Mouse (Mus musculus) hindlimb bud, embryonic 11.5 days (tissue): ENCODE data around the gene Amz2.

Source experiments
- DNase-seq: peaks from one replicate; pipeline ENCODE4 v3.0.0-alpha.2; 2012; ENCODE audit warnings: low read depth, low spot score; ENCODE audit errors: extremely low spot score

The Amz2 gene

DNA sequence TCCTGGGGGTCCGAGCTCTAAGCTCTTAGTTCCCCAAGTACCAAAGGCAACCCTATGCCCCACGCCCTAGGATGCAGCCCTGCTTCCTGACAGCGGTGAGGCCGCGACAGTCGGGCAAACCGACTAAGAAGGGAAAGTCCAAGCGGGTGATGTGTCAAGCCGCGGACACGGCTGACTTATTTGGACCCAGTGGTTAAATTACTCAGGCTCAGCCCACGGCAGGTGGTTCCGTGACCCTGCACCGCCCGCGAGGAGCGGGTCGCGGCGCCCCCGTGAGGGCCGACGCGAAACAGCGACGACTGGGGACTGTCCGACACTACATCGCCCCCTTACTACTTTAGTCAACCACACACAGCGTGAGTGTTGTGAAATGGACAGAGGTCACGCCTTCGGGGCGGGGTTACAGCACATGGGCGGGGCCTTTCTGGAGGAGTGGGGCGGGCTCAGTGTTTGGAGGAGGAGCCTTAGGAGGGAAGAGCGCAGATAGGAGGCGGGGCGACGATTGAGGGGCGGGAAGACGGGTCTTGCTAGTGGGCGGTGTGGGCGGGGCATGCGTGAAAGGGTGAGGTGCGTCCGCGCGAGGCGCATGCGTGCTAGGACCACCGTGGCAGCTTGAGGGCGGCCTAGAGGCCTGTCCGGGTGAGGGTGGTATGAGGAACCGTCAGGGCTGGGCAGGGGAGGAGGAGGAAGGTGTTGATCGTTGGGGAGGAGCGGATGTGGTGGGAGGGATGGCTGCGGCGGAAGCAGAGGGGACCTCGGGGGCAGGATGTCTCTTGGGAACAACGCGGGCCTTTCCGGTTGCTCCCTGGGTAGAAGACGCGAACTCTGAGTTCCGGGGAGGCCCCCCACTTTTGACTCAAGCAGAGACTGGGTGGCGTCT is at the start of gene Amz2:
Gene Amz2 (plus strand): TSS at position 555 of the 880 bp plus-strand sequence.
- peak; percentile 94 for DNase-seq

DNA sequence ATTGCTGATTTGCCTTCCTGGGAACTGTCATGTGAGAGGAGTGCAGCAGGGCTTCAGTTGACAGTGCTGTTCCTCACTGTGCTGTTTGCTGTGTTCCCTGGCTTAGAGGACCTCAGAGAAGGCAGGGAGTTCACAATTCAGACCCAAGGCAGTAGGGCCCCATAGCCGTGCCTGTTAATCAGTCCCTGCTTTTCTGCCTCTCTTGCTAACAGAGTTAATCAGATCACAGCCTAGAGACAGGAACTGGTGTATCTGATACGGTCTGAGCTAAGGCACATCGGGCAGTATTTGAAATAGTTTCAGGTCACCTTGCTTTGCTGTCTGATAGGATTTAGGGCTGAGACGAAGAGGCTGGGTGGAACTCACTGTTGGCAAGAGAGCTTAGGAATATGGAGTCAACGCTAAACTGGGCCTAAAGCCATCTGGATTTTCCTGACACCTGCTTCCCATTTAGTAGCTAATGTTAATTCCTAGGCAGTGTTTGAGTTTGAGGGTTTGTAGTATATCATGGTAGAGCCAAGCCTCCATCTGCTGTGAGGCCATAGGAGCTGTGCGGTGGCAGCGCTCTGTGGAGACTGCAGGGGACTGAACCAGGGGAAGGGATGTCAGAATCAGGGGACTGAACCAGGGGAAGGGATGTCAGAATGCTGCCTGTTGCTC is 49.1 kb upstream of the Amz2 start:
- DNase-seq = no peak

DNA sequence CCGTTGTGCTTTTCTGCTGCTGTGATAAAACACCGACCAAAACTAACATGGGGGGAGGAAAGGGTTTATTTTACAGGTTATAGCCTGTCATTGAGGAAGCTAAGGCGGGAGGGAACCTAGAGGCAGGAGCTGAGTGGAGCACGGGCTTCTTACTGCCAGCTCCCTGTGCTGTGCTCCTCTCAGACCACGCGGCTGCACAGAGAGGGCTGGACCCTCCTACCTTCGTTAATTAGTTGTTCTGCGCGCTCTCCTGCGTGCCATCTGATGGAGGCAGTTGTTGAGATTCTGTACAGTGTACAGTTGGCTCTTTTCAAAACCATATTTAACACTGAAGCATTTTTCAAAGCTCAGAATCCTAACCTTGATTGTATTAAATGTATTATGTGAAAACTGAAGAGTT is 48.3 kb upstream of the Amz2 start:
- DNase-seq = no peak

DNA sequence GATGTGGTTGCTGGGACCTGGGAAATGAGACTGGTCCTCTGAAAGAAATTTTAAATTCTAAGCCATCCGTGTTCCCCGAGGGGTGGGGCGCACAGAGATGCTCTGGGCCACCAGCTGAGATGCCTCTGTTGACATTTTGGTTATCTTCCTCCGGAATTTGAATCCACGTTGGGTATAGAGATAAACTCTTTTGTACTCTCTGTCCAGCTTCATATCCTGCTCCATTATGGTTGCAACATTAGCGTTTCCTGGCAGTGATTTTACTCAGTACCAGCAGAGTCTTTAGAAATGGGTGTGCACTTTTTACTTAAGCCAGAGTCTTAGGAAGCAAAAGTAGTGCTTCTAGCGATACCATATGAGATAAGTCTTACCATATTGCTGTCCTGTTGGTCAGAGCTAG is 47.7 kb upstream of the Amz2 start:
- no peak for DNase-seq

DNA sequence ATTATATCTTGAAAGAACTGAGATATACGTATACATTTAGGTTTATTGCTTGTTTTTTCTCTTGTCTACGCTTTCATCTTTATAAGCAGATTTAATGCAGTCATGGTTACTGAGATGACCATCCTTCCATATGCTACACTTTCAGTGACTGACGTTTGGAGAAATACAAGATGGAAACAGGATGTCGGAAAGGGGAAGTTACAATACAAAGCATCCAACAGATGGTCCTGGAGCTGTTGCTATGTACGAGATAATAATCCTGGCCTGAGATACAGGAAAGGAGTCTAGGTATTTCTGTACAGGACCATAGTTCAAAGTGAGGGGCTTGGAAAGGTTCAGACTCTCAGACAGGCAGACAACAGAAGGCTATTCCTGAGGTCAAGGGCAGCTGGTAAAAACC is 45.1 kb upstream of the Amz2 start:
- DNase-seq = no peak

DNA sequence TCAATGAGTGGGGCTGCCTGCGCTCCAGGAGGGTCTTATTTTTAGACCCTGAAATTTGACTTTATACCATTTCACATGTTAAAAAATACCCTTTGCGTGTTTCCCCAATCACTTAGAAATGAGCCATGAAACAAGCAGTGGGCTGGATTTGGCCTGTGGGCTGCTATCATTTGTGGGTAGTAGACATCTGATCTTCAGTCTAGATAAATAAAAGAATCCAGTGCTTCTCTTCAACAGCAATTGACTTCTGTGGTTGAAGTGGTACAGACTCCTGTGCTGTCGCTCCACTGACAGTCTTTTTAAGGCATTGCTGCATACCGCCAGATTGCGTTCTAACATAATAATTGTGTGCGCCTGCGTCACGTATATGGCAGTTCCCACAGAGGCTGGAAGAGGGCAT is 40.5 kb upstream of the Amz2 start:
- no peak for DNase-seq

DNA sequence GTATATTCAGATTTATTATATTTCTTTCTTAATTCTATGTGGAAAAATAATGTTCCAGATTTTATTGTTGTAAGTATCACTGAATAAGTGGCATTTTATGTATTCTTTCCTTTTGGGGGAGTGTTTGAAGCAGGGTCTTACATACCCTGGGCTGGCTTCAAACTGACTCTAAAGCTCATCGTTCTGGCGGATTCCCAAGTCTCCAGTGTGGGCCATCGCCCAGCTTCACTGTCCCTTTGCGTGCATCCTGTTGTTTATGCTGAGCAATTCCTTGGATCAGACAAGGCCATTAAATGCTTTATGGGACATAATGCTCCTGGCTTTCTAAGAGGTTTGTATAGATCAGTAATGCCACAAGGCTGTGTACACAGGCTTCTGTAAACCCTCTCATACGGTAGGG is 36.7 kb upstream of the Amz2 start:
- DNase-seq = no peak

DNA sequence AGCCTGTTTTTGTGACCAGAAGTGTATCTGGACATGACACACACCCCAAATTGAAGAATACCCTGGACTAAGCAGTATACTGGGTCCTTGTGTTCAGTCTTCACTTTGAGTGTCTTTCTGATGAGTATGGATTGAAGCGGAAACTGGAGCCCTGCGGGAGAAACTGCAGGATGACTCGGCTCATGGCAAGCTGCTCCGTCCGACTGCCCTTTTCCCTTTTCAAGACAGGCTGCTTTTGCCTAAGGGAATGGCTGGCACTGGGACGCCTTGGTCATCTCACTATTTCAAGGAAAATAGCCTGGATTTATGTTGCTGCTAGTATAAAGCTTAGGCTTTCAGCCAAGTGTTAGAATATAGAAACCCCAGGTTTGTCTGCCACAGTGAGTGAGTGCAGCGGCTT is 34.5 kb upstream of the Amz2 start:
- no peak for DNase-seq

DNA sequence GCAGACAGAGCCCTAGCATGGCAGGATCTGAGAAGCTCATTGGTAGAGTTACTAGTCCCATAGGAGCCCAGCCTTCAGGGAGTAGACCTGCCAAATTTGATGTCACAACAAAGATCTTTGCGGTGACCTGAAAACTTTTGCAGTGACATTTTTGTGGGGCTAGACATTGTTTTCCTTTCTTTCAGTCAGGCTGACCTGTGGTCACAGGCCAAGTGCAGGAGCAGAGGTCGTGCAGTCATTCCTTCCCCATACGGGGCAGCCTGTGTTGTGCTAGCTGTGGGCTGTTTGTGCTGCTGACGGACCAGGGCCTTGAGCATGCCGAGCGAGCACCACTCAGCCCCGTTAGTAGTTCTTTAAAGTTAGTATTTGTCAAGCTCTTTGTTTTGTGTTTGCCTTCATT is 34.0 kb upstream of the Amz2 start:
- DNase-seq = no peak

DNA sequence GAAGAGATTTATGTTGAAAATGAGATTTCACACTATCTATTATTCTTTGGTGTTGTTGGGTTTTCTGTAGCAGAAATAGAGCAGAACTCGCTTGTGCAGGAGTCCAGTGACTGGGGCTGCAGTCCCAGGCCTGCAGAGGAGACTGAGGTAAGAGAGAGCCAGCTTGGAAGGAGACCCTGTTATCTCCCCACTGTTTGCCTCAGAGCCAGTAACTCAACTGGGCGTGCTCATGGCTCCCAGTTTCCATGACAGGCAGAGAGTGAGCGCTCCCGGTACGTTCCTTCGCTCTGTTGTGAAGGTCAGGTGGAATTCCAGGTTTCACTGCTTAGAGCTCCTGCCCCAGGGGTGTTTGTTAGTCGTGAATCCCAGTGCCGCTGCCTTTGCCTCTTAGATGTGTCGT is 33.1 kb upstream of the Amz2 start:
- DNase-seq = no peak

DNA sequence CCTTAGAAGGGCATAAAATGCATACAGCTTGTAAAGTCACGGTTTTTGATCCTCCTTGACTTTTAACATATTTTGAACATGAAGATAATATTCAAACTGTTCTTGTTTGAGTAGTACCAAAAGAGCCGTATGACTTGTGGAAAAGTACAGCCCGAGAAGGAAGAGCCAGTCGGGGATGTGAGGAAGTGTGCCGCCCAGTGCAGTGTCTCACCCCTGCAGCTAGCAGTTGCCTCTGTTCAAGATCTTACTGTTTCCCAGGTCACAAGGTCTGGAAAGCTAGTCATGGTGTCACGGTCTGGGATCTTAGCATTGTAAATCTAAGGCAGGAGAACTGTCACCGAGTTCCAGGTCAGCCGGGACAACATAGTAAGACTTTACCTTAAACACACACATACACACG is 31.0 kb upstream of the Amz2 start:
- DNase-seq = no peak

DNA sequence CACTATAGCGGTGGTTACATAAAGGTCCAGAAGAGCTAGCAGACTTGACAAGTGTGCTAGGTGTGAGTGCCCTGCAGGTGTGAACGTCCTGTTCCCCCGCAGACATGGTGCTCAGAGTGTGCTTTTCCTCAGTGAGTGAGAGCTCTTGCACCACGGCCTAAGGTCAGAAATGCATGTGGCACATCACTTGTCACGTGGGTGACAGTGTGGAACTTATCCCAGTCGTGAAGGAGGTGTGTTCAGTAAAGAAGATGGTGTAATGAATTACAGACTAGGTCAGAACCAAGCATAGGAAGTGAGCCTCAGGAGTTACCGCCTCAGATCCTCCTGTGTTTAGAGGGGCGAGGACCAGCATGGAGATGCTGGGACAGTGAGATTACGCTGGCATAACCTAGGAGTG is 30.5 kb upstream of the Amz2 start:
- no peak for DNase-seq

DNA sequence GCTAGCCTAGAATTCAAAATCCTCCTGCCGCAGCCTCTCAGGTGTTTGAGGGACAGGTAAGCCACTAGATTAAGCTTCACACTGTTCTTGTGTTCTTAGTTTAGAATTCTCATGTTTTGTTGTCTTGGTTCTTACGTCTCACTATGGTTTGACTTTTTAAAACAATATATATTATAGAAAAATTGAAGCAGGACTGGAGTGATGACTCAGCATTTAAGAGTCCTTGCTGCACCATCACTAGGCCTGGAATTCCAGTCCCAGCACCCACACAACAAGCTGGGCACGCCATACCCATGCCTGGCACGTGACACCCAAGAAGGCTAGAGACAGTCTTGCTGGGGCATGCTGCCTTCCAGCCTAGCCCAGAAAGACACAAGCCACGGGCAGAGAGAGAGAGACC is 19.3 kb upstream of the Amz2 start:
- DNase-seq = no peak

DNA sequence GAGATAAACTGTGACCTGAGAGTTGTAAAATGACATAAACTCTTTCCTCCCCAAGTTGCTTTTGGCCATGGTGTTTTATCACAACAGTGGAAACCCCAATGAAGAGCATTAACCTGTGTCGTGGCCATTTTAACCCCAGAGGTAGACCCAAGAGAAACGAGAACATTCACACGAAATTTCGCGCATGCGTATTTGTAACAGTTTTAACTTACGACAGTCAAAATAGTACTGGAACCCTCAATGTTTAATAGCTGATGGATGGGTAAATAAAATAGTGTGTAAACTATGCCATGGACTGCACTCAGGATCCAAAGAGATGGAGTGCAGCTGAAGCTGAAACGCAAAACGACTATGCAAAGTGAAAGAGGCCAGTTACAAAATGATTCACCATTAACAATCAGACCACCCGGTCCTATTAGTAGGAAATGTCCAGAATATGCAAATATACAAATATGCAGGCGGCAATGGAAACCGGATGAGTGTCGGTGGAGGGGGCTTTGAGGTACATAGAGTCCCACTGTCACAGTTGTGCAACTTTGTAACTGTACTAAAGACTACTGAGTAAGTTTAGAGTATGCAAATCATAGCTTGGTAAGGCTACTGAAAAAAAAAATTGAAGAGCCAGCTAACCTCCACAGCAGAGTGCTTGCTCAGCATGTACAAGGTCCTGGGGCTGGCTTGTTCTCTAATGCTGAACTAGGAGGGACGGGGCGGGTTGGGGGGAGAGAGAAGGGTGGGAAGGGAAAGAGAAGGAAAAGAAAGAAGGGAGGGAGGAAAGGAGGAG is 15.4 kb upstream of the Amz2 start:
- no peak for DNase-seq

DNA sequence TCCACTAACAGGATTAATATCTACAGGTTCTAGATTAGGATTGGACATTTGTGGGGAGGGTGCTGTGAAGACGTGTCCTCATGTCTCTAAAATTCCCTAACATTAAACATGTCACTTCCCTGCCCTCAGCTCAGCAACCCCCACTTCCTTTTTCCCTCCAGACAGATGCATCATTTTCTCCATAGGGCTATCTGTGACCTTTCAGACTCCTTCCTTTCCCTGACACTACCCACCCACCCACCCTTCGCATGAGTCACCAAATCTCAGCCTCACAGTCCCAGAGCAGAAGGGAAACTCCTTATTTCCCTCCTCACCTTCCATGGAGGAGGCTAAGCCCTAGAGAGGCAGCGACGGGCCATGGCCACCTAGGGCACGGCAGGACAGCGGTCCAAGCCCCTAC is 12.1 kb upstream of the Amz2 start, which contains the start of gene 9930022D16Rik:
Gene 9930022D16Rik (plus strand): TSS at position 301 of the 400 bp plus-strand sequence.
- DNase-seq = no peak

DNA sequence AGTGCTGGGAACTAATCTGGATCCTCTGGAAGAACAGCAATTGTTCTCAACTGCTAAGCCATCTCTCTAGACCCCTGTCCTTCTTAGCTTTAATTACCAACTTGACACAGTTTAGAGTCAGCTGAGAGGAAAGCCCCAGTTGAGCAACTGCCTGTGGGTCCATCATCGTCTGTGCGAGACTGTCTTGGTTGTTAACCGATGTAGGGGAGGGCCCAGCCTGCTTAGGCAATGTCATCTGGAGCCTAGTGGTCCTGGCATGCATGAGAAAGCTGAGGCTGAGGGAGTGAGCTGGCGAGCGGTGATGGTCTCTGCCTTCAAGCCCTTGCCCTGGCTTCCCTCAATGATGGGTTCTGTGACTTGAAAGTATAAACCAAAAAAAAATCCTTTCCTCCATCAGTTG is 10.9 kb upstream of the Amz2 start:
- no peak for DNase-seq

DNA sequence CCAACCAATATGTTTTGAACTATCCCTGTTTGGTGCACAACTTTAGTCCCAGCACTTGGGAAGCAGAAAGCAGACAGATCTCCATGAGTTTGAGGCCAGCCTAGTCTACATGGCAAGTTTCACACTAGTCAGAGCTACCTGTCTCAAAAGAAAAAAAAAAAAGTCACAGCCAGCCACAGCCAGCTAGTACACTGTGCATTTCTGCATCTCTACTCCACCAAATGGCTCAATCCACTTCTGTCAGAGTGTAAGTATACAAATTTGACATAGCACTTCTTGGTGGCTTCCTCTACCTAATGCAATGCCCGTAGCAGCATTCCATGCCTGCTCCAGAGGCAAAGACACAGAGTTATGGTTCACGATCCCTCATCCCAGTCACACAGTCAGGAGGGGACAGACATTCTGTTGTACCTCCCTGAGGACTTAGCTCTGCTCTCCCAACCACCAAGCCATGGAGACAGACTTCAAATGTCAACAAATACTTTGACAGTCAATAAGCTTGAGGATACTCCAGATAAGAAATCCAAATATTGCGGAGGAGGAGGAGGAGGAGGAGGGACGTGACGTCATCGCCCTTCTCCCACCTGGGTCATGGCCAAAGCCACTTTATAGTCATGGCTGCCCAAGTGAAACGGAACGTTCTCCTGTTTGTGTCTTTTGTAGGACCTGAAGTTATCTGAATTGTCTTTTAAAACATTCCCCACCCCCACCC is 8.9 kb upstream of the Amz2 start:
- DNase-seq = no peak

DNA sequence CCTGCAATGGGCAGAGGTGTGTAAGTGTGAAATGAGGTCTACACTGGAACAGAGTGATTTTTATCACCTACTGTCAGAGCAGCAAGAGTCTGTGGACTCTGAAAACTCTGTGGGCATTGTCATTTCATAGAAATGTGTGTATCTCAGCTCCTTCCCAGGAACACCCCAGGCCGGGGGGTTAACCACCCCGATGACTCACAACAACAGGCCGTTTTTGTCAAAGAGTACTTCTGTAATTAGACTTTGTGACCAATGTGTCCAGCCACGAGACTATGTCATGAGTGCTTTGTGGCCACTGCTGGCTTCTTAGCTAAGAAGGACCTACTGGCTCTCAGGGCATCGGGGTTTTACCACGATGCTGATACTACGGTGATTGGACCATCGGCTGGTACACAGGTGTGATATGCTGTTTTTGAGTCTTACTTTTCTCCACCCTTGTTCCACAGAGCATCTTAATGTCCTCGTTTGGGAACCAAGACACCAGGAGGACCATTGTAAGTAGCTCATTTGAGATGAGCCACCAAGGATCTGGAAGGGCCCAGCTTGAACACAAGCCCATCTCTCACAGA is 8.2 kb upstream of the Amz2 start:
- no peak for DNase-seq

DNA sequence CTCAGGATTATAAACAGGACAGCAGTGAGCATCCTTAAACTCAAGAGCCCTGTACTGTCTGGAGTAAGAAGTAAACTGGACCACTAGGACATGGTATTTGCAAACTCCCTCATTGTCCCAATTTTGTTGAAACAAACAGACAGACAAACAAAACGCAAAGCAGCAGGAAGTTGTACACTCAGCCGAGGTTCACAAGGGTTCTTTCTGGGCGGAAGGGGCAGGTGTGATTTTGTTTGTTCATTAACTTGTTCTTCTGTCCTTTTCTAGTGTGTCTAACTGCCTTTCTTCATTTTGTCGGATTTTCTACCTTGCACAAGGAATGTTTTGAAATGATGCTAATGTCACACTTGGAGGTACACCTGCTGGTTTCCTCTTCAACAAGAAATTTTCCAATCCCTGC is 6.3 kb upstream of the Amz2 start:
- DNase-seq = no peak

DNA sequence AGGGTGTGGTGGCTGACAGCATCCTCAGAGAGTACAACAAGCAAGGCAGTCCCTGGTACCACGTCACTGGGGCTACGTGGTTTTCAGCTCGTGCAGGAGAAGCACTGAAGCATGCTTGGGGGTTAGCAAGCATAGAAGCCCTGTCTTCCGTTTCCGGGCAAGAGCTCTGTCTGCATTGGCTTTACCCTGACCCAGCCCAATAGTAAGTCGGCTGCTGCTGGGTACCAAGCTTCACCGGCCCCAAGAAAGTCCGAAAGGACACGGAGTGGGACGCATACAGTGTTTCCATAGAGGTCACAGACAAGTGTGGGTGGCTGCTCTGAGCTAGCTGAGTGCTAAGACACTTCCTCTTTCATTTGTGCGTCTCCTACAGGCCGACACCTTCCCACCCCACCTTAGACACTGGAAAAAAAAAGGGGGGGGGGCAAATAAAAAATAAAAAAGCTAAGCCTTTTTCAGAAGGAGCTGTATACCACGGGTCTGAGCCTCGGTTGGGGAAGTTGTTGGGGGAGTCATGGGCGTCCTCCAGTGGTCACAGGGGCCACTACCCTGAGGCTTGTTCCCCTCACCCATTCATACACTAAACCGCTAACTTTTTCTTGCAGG is 5.7 kb upstream of the Amz2 start:
- DNase-seq = no peak
